Mouse (Mus musculus) intestine, embryonic 15.5 days (tissue): Measurements from ENCODE around the gene Psip1. TPM values are rescaled to one million over a fixed set of nuclear protein-coding genes. Genes with fewer than 3 reads are reported as not detected.
"Not testable (repeated sequence)": the region's sequence is repeated elsewhere in the genome, so short reads cannot be mapped to it uniquely, and the experiment has no call there.

Source experiments
- ATAC-seq: fragments of 200-750 bp; cut with Nextera tagmentation; 2 replicates; pipeline ENCODE4 v1.8.0; 2017; ENCODE audit warnings: moderate TSS enrichment, moderate library complexity
- H3K27ac ChIP-seq: fragments of 300-500 bp; sonication (generic); 2 replicates; pipeline ENCODE4 v1.5.1; 2015; ENCODE audit warnings: mild to moderate bottlenecking, inconsistent platforms
- H3K27me3 ChIP-seq: fragments of 300-500 bp; sonication (generic); replicated peaks from 2 replicates; pipeline ENCODE4 v1.6.1; 2015; ENCODE audit warnings: inconsistent platforms
- H3K36me3 ChIP-seq: fragments of 300-500 bp; sonication (generic); 2 replicates; pipeline ENCODE4 v1.6.1; 2015; ENCODE audit warnings: inconsistent platforms
- H3K4me1 ChIP-seq: fragments of 300-500 bp; sonication (generic); replicated peaks from 2 replicates; pipeline ENCODE4 v1.6.1; 2015; ENCODE audit warnings: inconsistent platforms
- H3K4me2 ChIP-seq: fragments of 300-500 bp; sonication (generic); replicated peaks from 2 replicates; pipeline ENCODE4 v1.6.1; 2015; ENCODE audit warnings: mild to moderate bottlenecking, inconsistent platforms
- H3K4me3 ChIP-seq: fragments of 300-500 bp; sonication (generic); replicated peaks from 2 replicates; pipeline ENCODE4 v1.5.1; 2015; ENCODE audit warnings: inconsistent platforms
- H3K9ac ChIP-seq: fragments of 300-500 bp; sonication (generic); 2 replicates; pipeline ENCODE4 v1.6.1; 2015; ENCODE audit warnings: inconsistent platforms
- H3K9me3 ChIP-seq: fragments of 300-500 bp; sonication (generic); 2 replicates; pipeline ENCODE4 v1.6.1; 2016; ENCODE audit warnings: inconsistent platforms
- WGBS: fragments of 180-500 bp; shearing (Covaris S2); methylation state at CpG from one replicate; pipeline ENCODE4 v1.1.7; 2015; 5-methylcytosine and 5-hydroxymethylcytosine counted together
- polyA plus RNA-seq: library from polyadenylated mRNA; unstranded; fragments of >200 nt; fragmentation: Nextera tagmentation; extraction: Ambion mirVana; gene quantifications from 2 replicates; pipeline ENCODE4 v1.2.1, GENCODE M21; 2015

Gene Psip1
- 78.5 and 94.9 TPM in 2 replicates for polyA plus RNA-seq

DNA sequence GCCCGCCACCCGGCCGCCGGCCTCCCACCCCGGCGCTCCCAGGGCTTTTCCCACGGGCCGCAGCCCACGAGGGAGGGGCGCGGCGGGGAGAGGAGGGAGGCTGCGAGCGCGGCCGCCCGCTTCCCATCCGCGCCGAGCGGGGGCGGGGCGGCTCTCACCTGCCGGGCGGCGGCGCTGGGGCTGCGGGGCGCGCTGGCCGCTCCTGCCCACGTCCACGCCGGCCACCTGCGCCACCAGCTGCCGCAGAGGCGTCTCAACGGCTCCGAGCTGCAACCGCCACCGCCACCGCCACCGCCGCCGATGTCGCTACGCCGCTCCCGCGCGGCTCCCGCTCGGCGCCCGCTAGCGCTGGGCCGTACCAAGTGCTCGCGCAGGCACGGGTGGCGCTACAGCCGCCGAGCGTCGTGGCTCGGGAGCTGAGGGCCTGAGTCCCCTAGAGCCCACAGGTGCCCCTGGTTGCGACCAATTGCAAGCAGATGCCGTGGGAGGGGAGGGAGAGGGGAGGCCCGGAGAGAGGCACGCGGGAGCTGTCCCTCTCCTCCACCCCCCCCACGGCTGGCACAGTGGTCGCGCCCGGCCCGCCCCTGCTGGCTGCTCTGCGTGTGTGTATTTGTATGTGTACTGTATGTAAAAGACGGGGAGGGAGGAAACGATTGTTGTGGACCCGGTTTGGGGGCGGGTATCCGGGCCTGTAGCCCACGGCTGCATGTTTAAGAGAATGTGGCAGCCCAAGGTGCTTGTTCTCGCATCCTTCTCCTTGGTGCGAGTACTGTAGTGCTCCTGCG lies at the start of gene Psip1:
Gene Psip1, minus strand, starts transcription at position 343 of the 785 bp plus-strand sequence.
- no peaks in the 10 kb centered on the region for H3K9me3 ChIP-seq
- ATAC-seq: peak; percentile 94
- peak within 1 kb of the TSS; percentile 93 for H3K4me3 ChIP-seq
- H3K27ac ChIP-seq: peak within 1 kb of the TSS; percentile 96
- H3K36me3 ChIP-seq: 0 out of 2 replicates have a peak, but pooled peaks cover 2% of the 10 kb centered on the region
- WGBS: under 1% methylated on average over 69 of the region's 86 CpGs
- H3K4me2 ChIP-seq: peak within 1 kb of the TSS; percentile 82
- H3K4me1 ChIP-seq: 0 out of 2 replicates have a peak, but pooled peaks cover 3% of the 10 kb centered on the region
- H3K9ac ChIP-seq: peak within 1 kb of the TSS; percentile 84
- no peaks in the 10 kb centered on the region for H3K27me3 ChIP-seq

DNA sequence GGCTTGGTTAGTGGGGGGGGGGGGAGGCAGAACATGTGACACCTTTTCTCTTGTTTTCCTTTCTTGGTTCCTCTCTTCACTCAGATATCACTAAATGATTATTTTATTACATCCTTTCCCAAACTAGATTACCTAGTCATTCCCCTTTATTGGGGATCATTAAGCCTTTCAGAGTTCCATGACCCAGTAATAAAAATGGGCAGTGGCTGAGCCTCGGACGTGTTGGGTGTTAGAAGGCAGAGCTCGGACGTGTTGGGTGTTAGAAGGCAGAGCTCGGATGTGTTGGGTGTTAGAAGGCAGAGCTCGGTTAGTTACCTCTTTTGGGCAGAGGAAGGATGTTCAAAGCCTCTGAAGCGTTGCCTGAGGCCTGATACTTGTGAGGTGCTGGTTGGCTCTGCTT lies 47.8 kb upstream of the Psip1 start:
- no peak overlapping the region for H3K4me2 ChIP-seq
- WGBS: 34% methylated on average over 7 of the region's 7 CpGs
- no peak overlapping the region for H3K27ac ChIP-seq
- no peak overlapping the region for H3K9ac ChIP-seq
- no peaks in the 10 kb centered on the region for H3K27me3 ChIP-seq
- no peaks in the 10 kb centered on the region for H3K36me3 ChIP-seq
- H3K9me3 ChIP-seq: no peaks in the 10 kb centered on the region
- ATAC-seq: peak; percentile 73
- no peaks in the 10 kb centered on the region for H3K4me1 ChIP-seq
- H3K4me3 ChIP-seq: no peak overlapping the region

DNA sequence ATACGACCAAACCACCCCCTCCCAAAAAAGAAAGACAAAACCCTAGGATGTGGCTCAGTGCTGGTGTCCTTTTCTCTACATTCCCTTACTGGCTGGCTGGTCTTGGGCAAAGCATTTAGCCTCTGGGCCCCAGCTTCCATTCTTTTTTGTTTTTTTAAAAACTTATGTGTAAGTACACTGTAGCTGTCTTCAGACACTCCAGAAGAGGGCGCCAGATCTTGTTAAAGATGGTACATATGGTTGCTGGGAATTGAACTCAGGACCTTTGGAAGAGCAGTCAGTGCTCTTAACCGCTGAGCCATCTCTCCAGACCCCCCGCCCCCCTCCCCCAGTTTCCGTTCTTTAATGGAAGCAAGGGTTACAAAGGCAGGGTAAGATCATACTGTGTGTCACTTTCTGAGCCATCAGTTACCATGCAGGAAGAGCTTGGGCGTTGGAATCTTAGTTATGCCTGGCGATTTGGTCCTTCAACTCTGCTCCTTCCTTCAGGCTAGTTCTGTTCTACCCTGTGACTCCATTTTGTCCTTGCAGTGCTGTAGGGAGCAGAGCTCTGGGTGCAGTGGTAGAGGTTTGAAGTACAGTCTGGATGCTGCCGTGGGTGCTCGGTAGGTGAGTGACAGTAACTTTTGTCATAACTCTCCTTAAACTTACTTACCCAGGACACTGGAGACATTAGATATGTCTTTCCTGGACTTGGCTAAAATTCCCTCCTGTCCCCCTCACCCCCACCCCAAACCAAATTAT lies 47.1 kb upstream of the Psip1 start:
- Histone ChIP-seq H3K4me3 (no peak overlapping the region), H3K4me2 (no peak overlapping the region), H3K27me3 (no peaks in the 10 kb centered on the region), H3K9ac (no peak overlapping the region), H3K9me3 (no peaks in the 10 kb centered on the region), H3K27ac (no peak overlapping the region), H3K4me1 (no peaks in the 10 kb centered on the region), H3K36me3 (no peaks in the 10 kb centered on the region)
- 77% methylated on average over 9 of the region's 9 CpGs for WGBS
- ATAC-seq: peak; percentile 78

DNA sequence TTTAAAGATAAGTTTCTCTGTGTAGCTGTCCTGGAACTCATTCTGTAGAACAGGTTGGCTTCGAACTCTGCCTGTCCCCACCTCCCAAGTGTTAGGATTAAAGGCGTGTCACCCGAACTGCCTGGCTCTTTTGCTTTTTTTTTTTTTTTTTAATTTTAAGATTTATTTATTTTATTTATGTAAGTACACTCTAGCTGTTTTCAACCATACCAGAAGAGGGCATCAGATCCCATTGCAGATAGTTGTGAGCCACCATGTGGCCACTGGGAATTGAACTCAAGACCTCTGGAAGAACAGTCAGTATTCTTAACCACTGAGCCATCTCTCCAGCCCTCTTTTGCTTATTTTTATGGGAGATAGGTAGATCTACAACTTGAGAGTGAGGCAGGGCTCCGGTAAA lies 43.8 kb upstream of the Psip1 start:
- H3K4me1 ChIP-seq, H3K27me3 ChIP-seq, H3K4me2 ChIP-seq, H3K27ac ChIP-seq, H3K4me3 ChIP-seq, H3K36me3 ChIP-seq, ATAC-seq, H3K9ac ChIP-seq, H3K9me3 ChIP-seq: not testable (repeated sequence)
- 87% methylated on average over 4 of the region's 4 CpGs for WGBS

DNA sequence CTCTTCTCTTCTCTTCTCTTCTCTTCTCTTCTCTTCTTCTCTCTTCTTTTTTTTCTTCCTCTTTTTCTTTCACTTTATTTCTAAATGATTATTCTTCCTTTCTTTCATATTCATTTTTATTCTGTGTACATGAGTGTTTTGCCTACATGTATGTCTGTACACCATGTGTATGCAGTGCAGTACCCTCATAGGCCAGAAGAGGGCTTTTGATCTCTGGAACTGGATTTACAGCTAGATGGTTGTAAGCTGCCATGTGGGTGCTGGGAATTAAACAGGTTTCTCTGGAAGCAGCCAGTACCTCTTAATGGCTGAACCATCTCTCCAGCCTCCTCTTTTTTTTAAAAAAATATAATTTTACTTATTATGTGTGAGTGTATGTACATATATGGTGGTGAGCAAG lies 41.7 kb upstream of the Psip1 start:
- H3K9me3 ChIP-seq: no peaks in the 10 kb centered on the region
- no peaks in the 10 kb centered on the region for H3K27me3 ChIP-seq
- no peak overlapping the region for H3K4me2 ChIP-seq
- H3K4me1 ChIP-seq: peaks cover 5% of the 10 kb centered on the region; the same call in 1 of the 2 replicates
- H3K27ac ChIP-seq: no peak overlapping the region
- no peaks in the 10 kb centered on the region for H3K36me3 ChIP-seq
- H3K4me3 ChIP-seq: no peak overlapping the region
- ATAC-seq: no peak
- no peak overlapping the region for H3K9ac ChIP-seq

DNA sequence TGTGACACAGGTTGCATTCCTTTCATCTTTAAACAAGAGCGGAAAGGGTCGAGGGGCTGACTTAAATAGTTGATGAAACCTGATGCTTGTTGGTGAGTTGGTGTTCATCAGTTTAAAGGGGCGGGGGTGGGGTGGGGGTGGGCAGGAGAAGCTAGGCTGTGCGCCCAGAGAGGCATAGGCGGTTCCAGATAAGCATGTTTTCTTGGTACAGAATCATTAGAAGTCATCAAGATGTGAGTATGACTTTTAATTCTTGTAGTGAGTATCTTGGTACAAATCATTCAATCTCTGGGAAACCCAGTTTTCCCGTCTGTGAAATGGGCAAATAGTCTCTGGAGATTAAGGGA lies 40.7 kb upstream of the Psip1 start:
- Histone ChIP-seq H3K27ac (no peak overlapping the region), H3K4me2 (no peak overlapping the region), H3K9ac (no peak overlapping the region), H3K27me3 (no peaks in the 10 kb centered on the region), H3K36me3 (no peaks in the 10 kb centered on the region), H3K4me1 (peaks cover 5% of the 10 kb centered on the region; the same call in 1 of the 2 replicates), H3K9me3 (no peaks in the 10 kb centered on the region), H3K4me3 (no peak overlapping the region)
- no peak for ATAC-seq
- WGBS: 59% methylated on average over 6 of the region's 6 CpGs

DNA sequence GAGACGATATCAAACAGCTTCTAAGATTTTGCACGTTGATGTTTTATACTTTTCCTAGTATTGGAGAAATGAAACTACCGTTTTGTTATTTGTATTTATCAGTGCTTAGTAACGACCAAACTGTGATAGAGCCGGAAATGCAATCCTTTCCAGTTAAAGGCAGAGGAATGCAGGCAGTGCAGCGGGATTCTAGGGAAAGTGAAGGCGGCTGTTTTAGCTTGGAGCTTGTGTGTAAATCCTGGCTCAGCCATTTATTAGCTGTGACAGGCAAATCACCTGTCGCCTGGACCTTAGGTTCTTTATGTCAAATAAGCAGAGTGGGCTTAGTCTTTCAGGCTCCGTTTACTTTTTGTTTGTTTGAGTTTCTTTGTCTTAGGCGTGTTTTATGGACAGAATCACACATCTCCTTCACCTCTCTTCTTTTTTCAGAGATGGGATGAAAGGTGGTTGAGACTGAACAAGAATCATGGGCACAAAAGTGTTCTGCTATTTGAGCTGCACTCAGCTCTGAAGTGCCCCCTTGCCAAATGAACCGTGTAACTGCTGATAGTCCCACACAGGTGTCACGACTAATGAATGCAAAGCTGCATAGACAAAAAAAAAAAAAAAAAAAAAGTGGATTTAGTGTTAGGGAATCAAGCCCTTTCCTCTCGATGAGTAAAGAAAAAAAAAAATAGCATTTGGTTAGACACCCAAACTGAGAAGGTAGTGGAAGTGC lies 40.2 kb upstream of the Psip1 start:
- H3K27me3 ChIP-seq: no peaks in the 10 kb centered on the region
- no peak for ATAC-seq
- WGBS: 13% methylated on average over 13 of the region's 13 CpGs
- H3K9me3 ChIP-seq: no peaks in the 10 kb centered on the region
- peak overlapping the region; percentile 63 for H3K4me3 ChIP-seq
- H3K4me1 ChIP-seq: peaks cover 5% of the 10 kb centered on the region; the same call in 1 of the 2 replicates
- no peak overlapping the region for H3K9ac ChIP-seq
- no peak overlapping the region for H3K27ac ChIP-seq
- no peaks in the 10 kb centered on the region for H3K36me3 ChIP-seq
- H3K4me2 ChIP-seq: peak overlapping the region; percentile 83

DNA sequence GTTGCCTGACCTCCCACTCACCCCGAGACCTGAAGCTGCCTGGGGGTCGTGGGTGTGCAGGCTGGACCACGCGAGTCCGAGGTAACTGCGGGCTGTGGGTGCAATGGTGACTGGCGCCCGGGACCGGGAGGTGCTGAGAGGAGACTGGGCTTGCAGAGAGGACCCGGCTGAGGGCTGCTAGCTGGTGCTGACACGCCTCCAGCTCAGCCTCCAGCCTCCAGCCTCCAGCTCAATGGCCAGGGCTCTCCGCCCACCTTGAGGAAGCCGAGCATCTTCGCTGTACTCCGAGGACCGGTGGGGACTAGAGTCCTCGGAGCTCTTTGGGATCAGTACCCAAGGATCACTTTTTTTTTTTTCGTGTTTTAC lies 39.4 kb upstream of the Psip1 start:
- WGBS: 0% methylated on average over 18 of the region's 18 CpGs
- ATAC-seq: peak; percentile 80
- H3K27me3 ChIP-seq: no peaks in the 10 kb centered on the region
- peak overlapping the region; percentile 66 for H3K9ac ChIP-seq
- H3K4me3 ChIP-seq: peak overlapping the region; percentile 63
- H3K9me3 ChIP-seq: no peaks in the 10 kb centered on the region
- H3K36me3 ChIP-seq: no peaks in the 10 kb centered on the region
- peaks cover 5% of the 10 kb centered on the region; the same call in 1 of the 2 replicates for H3K4me1 ChIP-seq
- peak overlapping the region; percentile 83 for H3K4me2 ChIP-seq
- H3K27ac ChIP-seq: peak overlapping the region; percentile 72

DNA sequence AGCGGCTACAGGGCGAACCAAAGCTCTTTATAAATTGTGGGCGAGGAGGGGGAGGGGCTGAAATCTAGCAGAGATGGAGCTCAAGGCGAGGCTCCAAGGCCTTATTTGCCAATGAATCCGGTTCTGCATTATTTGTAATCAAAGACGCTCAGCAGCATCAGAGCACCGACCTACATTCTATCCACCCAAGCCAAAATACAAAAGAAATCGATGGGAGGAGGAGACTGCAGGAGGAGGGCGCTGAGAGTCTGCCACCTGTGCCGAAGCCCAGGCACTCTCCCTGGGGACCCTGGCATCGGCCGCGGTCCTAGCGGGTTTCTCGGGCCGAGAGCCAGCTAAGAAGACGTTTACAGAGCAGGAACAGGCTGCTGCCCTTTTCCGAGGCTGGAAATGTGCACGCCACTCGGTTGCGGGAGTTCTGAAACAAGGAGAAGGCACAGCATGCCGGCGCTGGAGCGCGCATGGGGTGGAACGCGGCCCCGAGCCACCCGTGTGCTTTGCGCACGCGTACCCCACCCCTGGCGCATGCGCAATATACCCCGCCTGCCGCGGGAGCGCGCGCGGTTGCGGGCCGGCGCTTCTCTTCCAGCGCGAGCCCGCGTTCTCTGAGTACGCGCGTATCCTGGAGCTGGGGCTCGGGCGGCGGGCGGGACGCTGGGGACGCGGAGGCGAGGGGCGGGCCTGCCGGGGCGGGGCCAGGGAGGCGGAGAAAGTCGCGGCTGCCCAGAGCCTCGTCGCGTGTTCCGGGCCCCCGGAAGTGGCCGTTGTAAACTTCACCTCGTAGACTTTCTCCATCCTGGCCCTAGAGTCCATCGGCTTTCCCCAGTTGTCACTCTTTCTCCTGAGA lies 38.8 kb upstream of the Psip1 start, which contains the start of gene Ccdc171:
Gene Ccdc171, plus strand, starts transcription at position 703 of the 847 bp plus-strand sequence.
- H3K36me3 ChIP-seq: no peaks in the 10 kb centered on the region
- H3K27ac ChIP-seq: peak within 1 kb of the TSS; percentile 91
- peak within 1 kb of the TSS; percentile 63 for H3K4me3 ChIP-seq
- H3K4me1 ChIP-seq: peaks cover 5% of the 10 kb centered on the region; the same call in 1 of the 2 replicates
- ATAC-seq: peak; percentile 97
- no peaks in the 10 kb centered on the region for H3K9me3 ChIP-seq
- peak within 1 kb of the TSS; percentile 73 for H3K9ac ChIP-seq
- WGBS: under 1% methylated on average over 72 of the region's 73 CpGs
- peak within 1 kb of the TSS; percentile 83 for H3K4me2 ChIP-seq
- no peaks in the 10 kb centered on the region for H3K27me3 ChIP-seq

DNA sequence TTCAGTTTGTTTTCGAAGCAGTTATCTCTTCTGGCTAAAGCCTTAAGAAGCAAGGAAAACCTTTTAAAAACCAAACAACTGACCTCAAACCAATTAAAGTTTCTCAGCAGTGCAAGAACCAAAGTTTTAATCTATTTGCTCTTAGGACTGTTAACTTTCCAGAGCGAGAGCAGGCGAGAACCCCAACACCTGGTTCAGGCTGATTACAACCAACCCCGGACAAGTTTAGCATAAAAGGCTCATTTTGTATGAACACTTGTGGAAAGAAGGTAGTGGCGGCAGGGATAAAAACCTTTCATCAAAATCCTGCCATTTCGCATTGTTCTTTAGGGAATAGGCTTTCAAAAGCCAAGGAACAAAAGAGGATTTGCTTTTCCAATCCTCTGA lies 38.2 kb upstream of the Psip1 start:
- peak overlapping the region; percentile 73 for H3K9ac ChIP-seq
- ATAC-seq: no peak
- 16% methylated on average over 6 of the region's 6 CpGs for WGBS

DNA sequence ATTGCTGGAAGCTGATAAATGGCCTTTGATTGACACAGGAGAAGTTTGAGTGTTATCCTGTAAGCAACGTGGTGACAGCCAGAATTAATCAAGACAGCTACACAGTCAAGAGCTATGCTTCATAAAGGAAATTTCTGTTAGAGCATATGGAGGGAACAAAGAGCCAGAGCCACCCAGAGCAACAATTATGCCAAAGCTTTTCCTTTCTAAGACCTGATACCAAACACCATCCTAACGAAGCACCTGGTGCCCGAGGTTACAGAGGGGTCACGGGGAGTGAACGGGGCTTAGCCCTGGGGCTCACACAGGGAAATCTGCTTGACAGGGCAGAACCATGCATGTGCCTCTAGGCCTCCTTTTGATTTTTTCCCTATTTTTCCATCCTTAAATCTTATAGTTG lies 35.8 kb upstream of the Psip1 start:
- Histone ChIP-seq H3K9ac (no peak overlapping the region), H3K4me3 (no peak overlapping the region), H3K4me2 (no peak overlapping the region), H3K27ac (no peak overlapping the region), H3K4me1 (peaks cover 5% of the 10 kb centered on the region; the same call in 1 of the 2 replicates), H3K9me3 (no peaks in the 10 kb centered on the region), H3K36me3 (no peaks in the 10 kb centered on the region), H3K27me3 (no peaks in the 10 kb centered on the region)
- ATAC-seq: no peak
- 64% methylated on average over 5 of the region's 5 CpGs for WGBS

More for the DNA sequence above, 38.2 kb upstream of the Psip1 start:
- Histone ChIP-seq H3K4me2 (peak overlapping the region; percentile 83), H3K27me3 (no peaks in the 10 kb centered on the region), H3K27ac (peak overlapping the region; percentile 91; the same call in 1 of the 2 replicates), H3K9me3 (no peaks in the 10 kb centered on the region), H3K4me1 (peaks cover 5% of the 10 kb centered on the region; the same call in 1 of the 2 replicates), H3K4me3 (peak overlapping the region; percentile 63), H3K36me3 (no peaks in the 10 kb centered on the region)
